Mouse (Mus musculus): ENCODE data around the gene Grb7.

DNA sequence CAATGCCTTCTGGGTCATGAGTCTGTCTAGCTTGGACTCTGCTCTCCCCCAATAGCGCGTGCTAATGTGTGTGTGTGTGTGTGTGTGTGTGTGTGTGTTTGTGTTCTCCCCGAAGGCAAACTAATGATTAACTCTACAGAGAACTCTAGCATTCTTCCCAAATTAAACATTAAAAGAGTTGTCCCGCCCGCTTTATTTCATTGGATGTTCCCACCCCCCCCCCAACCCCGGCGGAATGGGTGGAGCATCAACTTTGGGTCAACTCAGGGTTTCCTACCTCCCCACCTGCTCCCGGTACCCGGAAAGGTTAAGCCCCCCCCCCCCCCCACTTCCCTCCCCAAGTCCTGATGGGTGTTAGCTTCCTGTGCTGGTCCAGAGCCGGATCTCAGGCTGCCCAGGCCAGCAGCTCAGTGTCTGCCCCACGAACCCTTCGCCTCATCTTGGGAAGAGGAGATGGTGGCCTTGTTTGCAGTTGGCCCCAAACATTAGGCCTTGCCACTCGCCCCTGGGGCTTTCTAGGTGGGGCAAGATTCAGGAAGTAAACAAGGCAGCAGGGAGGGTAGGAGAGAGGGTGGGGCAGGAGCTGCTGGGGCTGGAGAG is 2.1 kb downstream of the Grb7 start:
- no peak for TF ChIP-seq CTCF (IDR thresholded peaks at IDR 0.05; ENCODE audit: control insufficient read depth, insufficient read depth, insufficient replicate concordance, low read depth, low read length)
- TF ChIP-seq POLR2A (IDR thresholded peaks at IDR 0.05; ENCODE audit: control insufficient read depth, low read depth, low read length): no peak
